Mouse (Mus musculus) C2C12 (cell line): ENCODE results near the gene Hsp90ab1.

Experiments
- CTCF ChIP-seq: IDR thresholded peaks from one replicate; pipeline ENCODE4 v1.5.1; 2011; ENCODE audit not compliant: control insufficient read depth, insufficient read depth, insufficient read length
- MAX ChIP-seq: IDR thresholded peaks from one replicate; pipeline ENCODE4 v1.6.1; 2011; ENCODE audit warnings: mild to moderate bottlenecking, control low read depth
- USF1 ChIP-seq: IDR thresholded peaks from one replicate; pipeline ENCODE4 v1.6.1; 2011; ENCODE audit warnings: low read depth, mild to moderate bottlenecking, control low read depth, moderate library complexity

- no peak for TF ChIP-seq MAX
- TF ChIP-seq CTCF, result no peak
- no peak for TF ChIP-seq USF1
Measured at GRCm38 (mm10) chr17:45612008-45612407, 38.9 kb upstream of the Hsp90ab1 start.
